Mouse (Mus musculus): ENCODE measurements around the gene Fryl. TPM values are rescaled to one million over a fixed set of nuclear protein-coding genes. Genes with fewer than 3 reads are reported as not detected.

Fryl gene
- polyA plus RNA-seq, 1 experiment: 15.3 TPM

DNA sequence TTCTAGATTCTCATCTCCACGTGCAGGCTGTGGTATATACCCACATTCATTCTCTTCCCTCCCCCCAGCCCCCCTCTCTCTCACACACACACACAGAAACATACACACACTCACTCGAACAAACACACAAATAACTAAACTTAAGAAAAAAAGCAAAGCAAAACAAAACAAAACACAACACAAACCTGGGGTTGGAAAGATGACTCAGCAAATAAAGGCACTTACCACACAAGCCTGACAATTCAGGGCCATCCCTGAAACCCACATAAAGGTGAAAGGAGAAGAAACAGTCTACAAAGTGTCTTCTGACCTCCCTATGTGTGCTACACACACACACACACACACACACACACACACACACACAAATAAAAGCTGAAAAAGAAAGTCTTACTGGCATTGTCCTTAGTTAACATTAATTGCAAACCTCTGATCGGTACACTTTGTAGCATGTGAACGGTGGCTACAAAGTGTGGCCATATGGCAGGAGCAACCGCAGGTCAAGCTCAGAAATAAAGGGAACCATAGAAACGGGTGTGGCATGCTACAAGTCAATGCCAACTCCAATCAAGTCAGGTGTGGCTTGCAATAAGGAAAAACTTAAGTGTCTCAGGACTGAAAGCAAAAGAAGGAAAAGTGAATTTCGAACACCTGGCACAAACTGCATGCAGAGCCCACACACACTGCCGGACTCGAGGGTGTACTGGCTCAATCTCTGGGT lies 66.8 kb downstream of the Fryl start:
- no peak overlapping the region for H3K4me2 ChIP-seq (ENCODE audit: low read depth)
- no peak overlapping the region for H3K4me3 ChIP-seq
- no peaks in the 10 kb centered on the region for H3K36me3 ChIP-seq (ENCODE audit: control insufficient read depth, insufficient read depth)
- peaks cover 15% of the 10 kb centered on the region for H3K79me2 ChIP-seq (ENCODE audit: control insufficient read depth, insufficient read depth)
- no peak overlapping the region for H3ac ChIP-seq (ENCODE audit: control insufficient read depth, insufficient read length)
- H3K27me3 ChIP-seq (ENCODE audit: control insufficient read depth, insufficient read depth, insufficient read length): no peaks in the 10 kb centered on the region
- no peak for TF ChIP-seq REST (IDR thresholded peaks at IDR 0.05; ENCODE audit: insufficient read depth, insufficient read length)
- TF ChIP-seq TCF3 (IDR thresholded peaks at IDR 0.05; ENCODE audit: insufficient read length, low read depth): no peak
- TF ChIP-seq USF1 (IDR thresholded peaks at IDR 0.05; ENCODE audit: low read depth): no peak
- no peak for TF ChIP-seq SRF (IDR thresholded peaks at IDR 0.05; ENCODE audit: control insufficient read depth, insufficient read length, low read depth)
- TF ChIP-seq CEBPB (IDR thresholded peaks at IDR 0.05; ENCODE audit: insufficient read depth, poor library complexity, severe bottlenecking): no peak
- TF ChIP-seq E2F4 (IDR thresholded peaks at IDR 0.05; ENCODE audit: insufficient read depth): no peak
- TF ChIP-seq POLR2A (IDR thresholded peaks at IDR 0.05; ENCODE audit: insufficient read length, low read depth): no peak
- TF ChIP-seq TCF12 (IDR thresholded peaks at IDR 0.05; ENCODE audit: insufficient read depth, poor library complexity, severe bottlenecking): no peak
- TF ChIP-seq MAX (IDR thresholded peaks at IDR 0.05; ENCODE audit: low read depth): no peak
- no peak for TF ChIP-seq MYOD1 (IDR thresholded peaks at IDR 0.05; ENCODE audit: control insufficient read depth in 1 of 3, insufficient read length in 2 of 3, low read depth in 2 of 3)
- TF ChIP-seq MYOG (IDR thresholded peaks at IDR 0.05; ENCODE audit: control insufficient read depth in 1 of 3, insufficient read depth in 1 of 3, insufficient read length in 2 of 3, low read depth in 2 of 3): no peak
- no peak for TF ChIP-seq POLR2AphosphoS2 (IDR thresholded peaks at IDR 0.05; ENCODE audit: insufficient read length, low read depth)

- Histone ChIP-seq H3ac (ENCODE audit: control insufficient read depth, insufficient read length) (no peak overlapping the region), H3K4me2 (ENCODE audit: low read depth) (no peak overlapping the region), H3K36me3 (ENCODE audit: control insufficient read depth, insufficient read depth) (no peaks in the 10 kb centered on the region), H3K79me2 (ENCODE audit: control insufficient read depth, insufficient read depth) (peaks cover 15% of the 10 kb centered on the region), H3K27me3 (ENCODE audit: control insufficient read depth, insufficient read depth, insufficient read length) (no peaks in the 10 kb centered on the region), H3K4me3 (no peak overlapping the region)
- TF ChIP-seq POLR2A (IDR thresholded peaks at IDR 0.05; ENCODE audit: insufficient read length, low read depth) (no peak), REST (IDR thresholded peaks at IDR 0.05; ENCODE audit: insufficient read depth, insufficient read length) (no peak), CEBPB (IDR thresholded peaks at IDR 0.05; ENCODE audit: insufficient read depth, poor library complexity, severe bottlenecking) (no peak)
Measured at GRCm38 (mm10) chr5:73188576-73188975, 67.8 kb downstream of the Fryl start.

DNA sequence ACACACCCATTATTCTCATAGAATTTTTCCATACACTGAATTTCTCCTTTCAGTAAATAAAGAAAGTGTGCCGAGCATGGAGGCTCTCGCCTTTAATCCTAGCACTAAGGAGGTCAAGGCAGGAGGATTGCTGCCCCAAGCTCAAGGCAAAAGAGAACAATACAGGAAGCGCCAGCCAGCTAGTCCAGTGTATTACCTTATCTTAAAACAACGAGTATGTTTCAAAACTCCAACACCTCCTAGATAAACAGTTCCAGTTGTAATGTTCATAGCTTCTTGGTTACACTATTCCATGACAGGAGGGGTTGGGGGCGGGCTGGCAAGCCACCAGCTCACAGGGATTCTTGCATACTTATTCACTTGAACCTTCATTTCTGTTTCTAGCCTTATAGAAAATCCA lies 68.3 kb downstream of the Fryl start:
- Histone ChIP-seq H3K4me3 (no peak overlapping the region), H3K36me3 (ENCODE audit: control insufficient read depth, insufficient read depth) (no peaks in the 10 kb centered on the region), H3K79me2 (ENCODE audit: control insufficient read depth, insufficient read depth) (peaks cover 15% of the 10 kb centered on the region), H3K27me3 (ENCODE audit: control insufficient read depth, insufficient read depth, insufficient read length) (no peaks in the 10 kb centered on the region), H3K4me2 (ENCODE audit: low read depth) (no peak overlapping the region), H3ac (ENCODE audit: control insufficient read depth, insufficient read length) (no peak overlapping the region)
- TF ChIP-seq MYOG (IDR thresholded peaks at IDR 0.05; ENCODE audit: control insufficient read depth in 1 of 3, insufficient read depth in 1 of 3, insufficient read length in 2 of 3, low read depth in 2 of 3): no peak
- no peak for TF ChIP-seq TCF12 (IDR thresholded peaks at IDR 0.05; ENCODE audit: insufficient read depth, poor library complexity, severe bottlenecking)

DNA sequence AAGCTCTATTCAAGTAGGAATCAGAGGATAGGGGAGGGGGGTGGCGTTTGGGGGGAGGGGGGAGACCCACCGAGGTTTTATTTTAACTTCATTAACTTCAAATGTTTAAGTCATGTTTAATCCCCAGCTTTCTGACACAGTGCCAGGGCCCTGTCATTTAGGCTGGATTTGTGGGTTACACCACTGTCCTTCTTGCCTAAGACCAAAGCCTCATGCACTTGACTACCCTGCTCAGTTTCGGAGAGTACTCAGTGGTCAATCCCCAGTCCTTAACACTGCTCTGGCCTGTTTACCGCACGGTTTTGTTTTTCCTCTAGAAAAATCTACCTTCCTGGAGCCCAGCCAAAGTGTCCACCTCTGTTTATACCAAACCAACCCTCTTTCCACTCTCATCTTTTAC lies 69.5 kb downstream of the Fryl start:
- Histone ChIP-seq H3K4me3 (no peak overlapping the region), H3ac (ENCODE audit: control insufficient read depth, insufficient read length) (no peak overlapping the region), H3K27me3 (ENCODE audit: control insufficient read depth, insufficient read depth, insufficient read length) (no peaks in the 10 kb centered on the region), H3K36me3 (ENCODE audit: control insufficient read depth, insufficient read depth) (no peaks in the 10 kb centered on the region), H3K79me2 (ENCODE audit: control insufficient read depth, insufficient read depth) (peaks cover 15% of the 10 kb centered on the region), H3K4me2 (ENCODE audit: low read depth) (no peak overlapping the region)
- TF ChIP-seq TCF12 (IDR thresholded peaks at IDR 0.05; ENCODE audit: insufficient read depth, poor library complexity, severe bottlenecking) (no peak), MYOD1 (IDR thresholded peaks at IDR 0.05; ENCODE audit: control insufficient read depth in 1 of 3, insufficient read length in 2 of 3, low read depth in 2 of 3) (no peak), TCF3 (IDR thresholded peaks at IDR 0.05; ENCODE audit: insufficient read length, low read depth) (no peak), POLR2A (IDR thresholded peaks at IDR 0.05; ENCODE audit: insufficient read length, low read depth) (no peak), MYOG (IDR thresholded peaks at IDR 0.05; ENCODE audit: control insufficient read depth in 1 of 3, insufficient read depth in 1 of 3, insufficient read length in 2 of 3, low read depth in 2 of 3) (no peak), POLR2AphosphoS2 (IDR thresholded peaks at IDR 0.05; ENCODE audit: insufficient read length, low read depth) (no peak), CEBPB (IDR thresholded peaks at IDR 0.05; ENCODE audit: insufficient read depth, poor library complexity, severe bottlenecking) (no peak), E2F4 (IDR thresholded peaks at IDR 0.05; ENCODE audit: insufficient read depth) (no peak), MAX (IDR thresholded peaks at IDR 0.05; ENCODE audit: low read depth) (no peak), SRF (IDR thresholded peaks at IDR 0.05; ENCODE audit: control insufficient read depth, insufficient read length, low read depth) (no peak), REST (IDR thresholded peaks at IDR 0.05; ENCODE audit: insufficient read depth, insufficient read length) (no peak), USF1 (IDR thresholded peaks at IDR 0.05; ENCODE audit: low read depth) (no peak)

DNA sequence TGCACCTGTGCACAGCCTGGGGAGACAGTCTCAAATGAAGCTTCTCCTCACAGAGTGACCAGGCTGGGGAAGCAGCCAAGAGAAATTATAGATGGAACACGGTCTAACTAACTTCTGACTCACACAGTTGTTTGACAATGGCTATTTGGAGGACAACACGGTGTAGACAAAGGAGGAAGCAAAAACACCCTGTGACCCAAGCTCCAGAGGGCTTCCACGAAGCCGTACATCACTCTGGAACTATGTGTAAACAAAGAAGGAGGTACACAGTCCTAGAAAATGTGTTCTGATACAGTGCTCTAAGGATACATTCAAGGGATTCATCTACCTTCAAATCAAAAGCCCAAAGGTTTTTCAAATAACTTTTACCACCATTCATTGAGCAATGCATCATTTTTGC lies 71.0 kb downstream of the Fryl start:
- no peaks in the 10 kb centered on the region for H3K36me3 ChIP-seq (ENCODE audit: control insufficient read depth, insufficient read depth)
- H3ac ChIP-seq (ENCODE audit: control insufficient read depth, insufficient read length): no peak overlapping the region

More for the DNA sequence above, 71.0 kb downstream of the Fryl start:
- TF ChIP-seq TCF12 (IDR thresholded peaks at IDR 0.05; ENCODE audit: insufficient read depth, poor library complexity, severe bottlenecking) (no peak), TCF3 (IDR thresholded peaks at IDR 0.05; ENCODE audit: insufficient read length, low read depth) (no peak), POLR2AphosphoS2 (IDR thresholded peaks at IDR 0.05; ENCODE audit: insufficient read length, low read depth) (no peak), MYOD1 (IDR thresholded peaks at IDR 0.05; ENCODE audit: control insufficient read depth in 1 of 3, insufficient read length in 2 of 3, low read depth in 2 of 3) (no peak)
- H3K4me2 ChIP-seq (ENCODE audit: low read depth): no peak overlapping the region
- H3K79me2 ChIP-seq (ENCODE audit: control insufficient read depth, insufficient read depth): peaks cover 15% of the 10 kb centered on the region
- H3K27me3 ChIP-seq (ENCODE audit: control insufficient read depth, insufficient read depth, insufficient read length): no peaks in the 10 kb centered on the region
- H3K4me3 ChIP-seq: no peak overlapping the region

All from myocyte (in vitro differentiated cells).